Mouse (Mus musculus) MEL-GATA-1-ER (cell line): ENCODE measurements around the gene Mdm4.
A peak's percentile ranks its signal among the peaks of the same experiment; 100 is the strongest.
"Not testable (repeated sequence)": the region's sequence is repeated elsewhere in the genome, so short reads cannot be mapped to it uniquely, and the experiment has no call there.

Source experiments
- DNase-seq: peaks from one replicate; pipeline ENCODE4 v3.0.0-alpha.2; 2012; ENCODE audit warnings: low read depth; ENCODE audit errors: extremely low read depth

Mdm4 gene

DNA sequence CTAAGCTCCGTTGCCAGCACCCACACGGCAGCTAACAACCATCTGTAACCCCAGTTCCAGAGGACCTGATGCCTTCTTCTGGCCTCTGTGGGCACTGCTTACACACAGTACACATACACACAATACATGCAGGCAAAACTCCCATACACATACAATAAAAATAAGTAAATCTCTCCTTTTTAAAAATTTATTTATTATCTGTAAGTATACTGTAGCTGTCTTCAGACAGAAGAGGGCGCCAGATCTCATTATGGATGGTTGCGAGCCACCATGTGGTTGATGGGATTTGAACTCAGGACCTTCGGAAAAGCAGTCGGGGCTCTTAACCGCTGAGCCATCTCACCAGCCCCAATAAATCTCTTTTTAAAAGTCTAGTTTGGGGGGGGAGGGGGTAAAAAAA, 9.0 kb downstream of the Mdm4 start:
- no peak for DNase-seq

DNA sequence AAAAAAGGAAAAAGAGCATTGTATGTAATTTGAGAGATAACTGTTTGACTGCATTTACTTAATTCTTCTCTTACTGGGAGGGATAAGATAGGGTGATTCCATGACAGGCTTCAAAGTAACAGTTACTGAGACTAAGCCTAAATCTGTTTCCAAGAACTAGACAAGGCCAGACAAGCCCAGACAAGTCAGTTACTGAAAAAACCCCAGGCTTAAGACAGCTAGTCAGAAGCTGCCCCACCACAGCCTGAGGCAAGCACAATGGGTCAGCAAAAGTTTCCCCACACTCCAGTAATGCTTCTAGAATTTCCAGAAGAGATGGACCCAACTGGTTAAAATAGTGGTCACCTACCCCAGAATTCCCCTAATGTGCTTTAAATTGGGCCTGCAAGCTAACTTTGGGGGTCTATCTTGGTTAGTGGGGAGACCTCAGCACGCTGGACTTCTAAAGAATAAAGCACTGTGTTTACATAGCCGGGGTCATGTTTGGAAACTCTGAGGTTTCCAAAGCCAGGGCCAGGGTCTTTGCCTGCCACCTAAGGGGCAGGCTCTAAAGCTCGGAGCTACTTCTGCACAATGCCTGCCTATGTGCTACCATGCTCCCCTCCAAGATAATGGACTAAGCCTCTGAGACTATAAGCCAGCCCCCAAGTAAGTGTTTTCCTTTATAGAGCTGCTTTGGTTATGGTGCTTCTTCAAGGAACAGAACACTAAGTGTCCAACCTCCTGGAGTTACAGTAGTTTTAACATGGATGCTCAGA, 10.0 kb downstream of the Mdm4 start:
- DNase-seq = peak; percentile 27

DNA sequence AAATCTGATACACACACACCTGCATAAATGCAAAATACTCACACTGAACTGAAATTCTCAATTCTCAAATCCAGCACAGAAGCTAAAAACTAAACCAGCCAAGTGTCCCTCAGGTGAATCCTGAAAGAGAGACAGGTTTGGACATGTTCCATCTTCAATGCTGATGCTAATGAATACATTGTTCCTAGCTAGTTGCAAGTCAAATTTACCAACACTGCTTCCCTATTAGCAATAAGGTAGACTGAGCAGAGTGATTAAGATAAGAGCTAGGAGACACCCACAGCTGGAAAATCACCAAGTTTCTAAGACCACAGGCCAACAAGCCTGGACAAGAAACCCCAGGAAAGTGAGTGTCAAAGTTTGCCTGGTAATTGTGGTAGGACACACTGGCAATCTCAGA, 11.0 kb downstream of the Mdm4 start:
- peak; percentile 30 for DNase-seq

DNA sequence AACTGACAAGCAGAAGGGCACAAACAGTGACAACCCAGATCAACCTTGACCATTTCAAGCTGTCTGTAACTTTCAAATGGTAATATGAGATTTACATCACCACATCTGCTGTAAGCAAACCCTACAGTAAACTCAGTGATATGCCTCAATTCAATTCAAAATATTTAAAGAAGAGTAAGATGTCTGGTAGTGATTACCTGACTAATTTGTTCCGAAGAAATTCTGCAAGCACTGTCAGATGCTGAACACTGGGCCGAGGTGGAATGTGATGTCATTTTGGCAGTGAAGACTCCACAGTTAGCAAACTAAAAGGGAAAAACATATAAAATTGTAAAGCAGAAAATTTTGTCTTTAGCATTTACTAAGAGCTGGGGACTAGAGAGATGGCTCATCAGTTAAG, 11.8 kb downstream of the Mdm4 start:
- no peak for DNase-seq

DNA sequence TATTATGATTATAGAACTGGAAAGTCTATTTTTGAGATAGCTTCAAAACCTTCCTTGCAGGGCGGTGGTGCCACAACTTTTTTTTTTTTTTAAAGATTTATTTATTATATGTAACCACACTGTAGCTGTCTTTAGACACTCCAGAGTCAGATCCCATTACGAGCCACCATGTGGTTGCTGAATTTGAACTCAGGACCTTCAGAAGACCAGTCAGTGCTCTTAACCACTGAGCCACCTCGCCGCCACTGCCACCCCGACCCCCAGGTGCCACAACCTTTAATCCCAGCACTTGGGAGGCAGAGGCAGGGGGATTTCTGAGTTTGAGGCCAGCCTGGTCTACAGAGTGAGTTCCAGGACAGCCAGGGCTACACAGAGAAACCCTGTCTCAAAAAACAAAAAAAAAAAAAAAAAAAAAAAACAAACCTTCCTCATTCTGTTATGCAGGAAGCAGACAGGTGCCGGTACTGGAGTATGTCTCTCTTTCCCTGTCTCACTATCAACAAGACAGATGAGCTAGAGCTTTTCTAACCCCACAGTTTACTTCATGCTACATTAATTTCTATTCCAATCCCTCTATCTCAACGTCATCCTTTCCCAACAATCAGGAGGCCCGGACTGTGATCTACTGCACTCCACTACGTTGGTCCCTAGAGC, 13.5 kb downstream of the Mdm4 start:
- DNase-seq = no peak

DNA sequence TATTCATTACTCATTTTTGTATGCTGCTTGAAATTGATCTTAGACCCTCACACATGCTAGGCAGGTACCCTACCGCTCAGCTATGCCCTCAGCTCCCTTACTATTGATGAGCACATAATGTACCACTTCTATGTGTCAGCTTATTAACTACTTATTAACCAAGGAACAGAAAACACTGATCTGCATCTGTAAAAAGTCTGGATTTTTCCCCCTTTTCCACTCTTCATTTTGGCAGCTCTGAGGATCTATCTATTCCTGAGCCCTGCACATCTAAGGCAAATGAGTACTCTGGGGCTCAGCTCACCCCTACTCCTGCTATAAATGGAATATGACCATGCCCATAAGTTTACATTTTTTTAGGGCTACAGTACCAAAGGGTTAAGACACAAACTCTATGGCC, 16.2 kb downstream of the Mdm4 start:
- no peak for DNase-seq

DNA sequence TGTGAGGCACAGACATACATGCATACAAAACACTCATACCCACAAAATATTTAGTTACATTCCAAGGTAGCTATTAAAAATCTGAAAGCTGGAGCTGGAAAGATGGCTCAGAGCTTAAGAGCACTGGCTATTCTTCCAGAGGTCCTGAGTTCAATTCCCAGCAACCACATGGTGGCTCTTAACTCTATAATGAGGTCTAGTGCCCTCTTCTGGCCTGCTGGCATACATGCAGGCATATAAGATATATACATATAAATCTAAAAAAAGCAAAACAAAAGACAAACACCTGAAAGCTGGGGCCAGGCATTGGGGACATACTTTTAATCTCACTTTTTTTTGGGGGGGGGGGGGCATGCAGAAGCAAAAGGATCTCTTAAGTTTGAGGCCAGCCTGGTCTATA, 17.0 kb downstream of the Mdm4 start:
- no peak for DNase-seq

DNA sequence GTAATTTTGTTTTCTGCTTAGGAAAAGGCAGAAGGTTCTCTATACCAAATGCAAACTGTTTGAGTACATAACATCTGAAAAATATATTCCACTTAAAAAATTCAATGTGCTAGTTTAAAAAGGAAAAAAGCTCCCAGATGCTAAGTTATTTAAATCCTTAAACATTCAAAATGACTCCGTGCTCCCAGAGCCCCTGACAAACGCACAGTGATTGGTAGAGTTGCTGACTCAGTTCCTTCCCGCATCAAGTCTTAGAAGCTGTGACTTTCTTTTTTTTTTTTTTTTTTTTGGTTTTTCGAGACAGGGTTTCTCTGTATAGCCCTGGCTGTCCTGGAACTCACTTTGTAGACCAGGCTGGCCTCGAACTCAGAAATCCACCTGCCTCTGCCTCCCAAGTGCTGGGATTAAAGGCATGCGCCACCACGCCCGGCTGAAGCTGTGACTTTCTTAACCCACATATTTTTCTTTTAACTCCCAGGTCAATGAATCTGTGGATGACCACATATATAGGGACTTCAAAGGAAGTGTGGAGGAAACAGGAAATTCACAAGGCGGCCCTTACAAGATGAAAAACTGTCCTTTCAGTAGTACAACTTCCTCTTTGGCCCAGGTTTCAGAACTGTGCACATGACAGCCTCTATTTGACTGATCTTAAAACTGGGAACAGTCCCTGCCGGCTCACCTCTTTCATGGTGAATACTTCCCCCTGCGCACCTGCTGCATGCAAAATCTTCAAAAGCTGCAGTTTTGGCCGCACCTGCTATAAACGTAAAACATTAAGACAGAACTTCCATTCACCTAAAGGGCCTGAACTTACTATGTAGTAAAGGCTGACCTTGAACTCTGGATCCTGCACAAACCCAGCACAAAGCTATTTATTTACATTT, 18.2 kb downstream of the Mdm4 start:
- DNase-seq = no peak

DNA sequence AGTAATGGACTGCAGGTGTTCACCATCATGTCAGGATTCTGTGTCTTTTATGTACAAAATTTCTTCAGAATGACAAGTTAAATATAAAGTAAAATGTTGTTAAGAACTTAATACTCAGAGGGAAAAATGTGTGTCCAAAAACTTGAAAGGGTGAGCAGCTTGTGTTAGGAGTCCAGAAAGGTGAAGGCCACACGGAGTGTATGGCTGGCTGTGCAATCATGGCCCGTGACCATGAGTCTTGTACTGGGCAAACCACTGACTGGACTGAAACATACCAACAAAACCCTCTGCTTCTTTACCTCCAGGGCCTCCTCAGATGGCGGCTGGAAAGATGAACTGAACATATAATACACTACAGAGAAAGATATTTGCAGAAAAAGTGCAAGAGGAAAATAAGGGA, 23.8 kb downstream of the Mdm4 start:
- DNase-seq = no peak

DNA sequence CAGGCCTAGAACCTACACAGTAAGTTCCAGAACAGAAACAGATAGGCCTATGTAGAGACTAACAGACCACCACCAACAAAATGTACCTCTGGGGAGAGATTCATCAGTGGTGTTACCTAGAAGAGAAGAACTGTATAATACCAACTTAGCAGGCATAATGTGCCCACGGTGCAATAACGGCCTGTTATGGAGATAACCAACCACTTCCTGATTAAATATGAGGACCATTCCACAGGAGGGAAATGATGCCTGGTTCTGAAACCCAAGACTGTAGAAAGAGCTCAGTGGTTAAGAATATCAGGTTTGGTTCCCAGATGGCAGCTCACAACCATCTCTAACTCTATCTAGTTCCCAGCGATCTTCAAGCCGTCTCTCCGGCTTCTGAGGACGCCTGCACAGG, 30.0 kb downstream of the Mdm4 start:
- peak; percentile 33 for DNase-seq

DNA sequence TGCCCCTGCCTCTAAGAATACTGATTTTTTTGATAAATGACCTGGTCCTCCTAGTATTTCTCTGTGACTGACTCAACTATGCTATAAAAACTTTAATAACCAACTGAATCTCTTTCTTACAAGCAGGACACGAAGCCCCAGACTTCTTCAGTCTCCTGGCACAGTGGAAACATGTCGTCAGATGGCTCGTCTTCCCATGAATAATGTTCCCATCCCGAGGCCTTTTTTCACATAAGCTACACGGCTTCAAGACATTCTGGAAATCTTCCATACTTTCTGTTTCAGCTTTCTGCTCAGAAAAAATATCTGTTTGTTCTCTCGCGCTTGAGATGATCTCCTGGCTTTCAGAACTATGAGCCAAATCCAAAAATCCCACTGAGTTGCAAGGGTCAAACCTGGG, 38.8 kb downstream of the Mdm4 start:
- DNase-seq = no peak

DNA sequence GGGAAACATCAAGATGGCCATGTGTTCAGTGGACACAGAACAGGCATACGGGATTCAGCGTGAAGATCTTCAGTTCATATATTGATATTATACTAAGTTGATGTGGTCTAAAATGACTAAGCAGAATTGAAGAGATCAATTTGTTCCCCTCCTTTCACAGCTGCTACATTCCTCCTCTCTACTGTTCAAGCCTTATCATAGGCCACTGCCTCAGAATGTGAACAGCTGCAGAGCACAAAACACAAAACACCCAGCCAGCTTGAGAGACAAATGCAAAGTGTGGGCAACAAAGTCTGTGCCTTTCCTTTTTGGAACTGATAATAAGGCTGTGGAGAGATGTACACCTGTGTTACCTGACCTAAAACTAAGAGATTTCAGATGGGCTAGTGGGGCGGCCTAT, 39.6 kb downstream of the Mdm4 start:
- no peak for DNase-seq

DNA sequence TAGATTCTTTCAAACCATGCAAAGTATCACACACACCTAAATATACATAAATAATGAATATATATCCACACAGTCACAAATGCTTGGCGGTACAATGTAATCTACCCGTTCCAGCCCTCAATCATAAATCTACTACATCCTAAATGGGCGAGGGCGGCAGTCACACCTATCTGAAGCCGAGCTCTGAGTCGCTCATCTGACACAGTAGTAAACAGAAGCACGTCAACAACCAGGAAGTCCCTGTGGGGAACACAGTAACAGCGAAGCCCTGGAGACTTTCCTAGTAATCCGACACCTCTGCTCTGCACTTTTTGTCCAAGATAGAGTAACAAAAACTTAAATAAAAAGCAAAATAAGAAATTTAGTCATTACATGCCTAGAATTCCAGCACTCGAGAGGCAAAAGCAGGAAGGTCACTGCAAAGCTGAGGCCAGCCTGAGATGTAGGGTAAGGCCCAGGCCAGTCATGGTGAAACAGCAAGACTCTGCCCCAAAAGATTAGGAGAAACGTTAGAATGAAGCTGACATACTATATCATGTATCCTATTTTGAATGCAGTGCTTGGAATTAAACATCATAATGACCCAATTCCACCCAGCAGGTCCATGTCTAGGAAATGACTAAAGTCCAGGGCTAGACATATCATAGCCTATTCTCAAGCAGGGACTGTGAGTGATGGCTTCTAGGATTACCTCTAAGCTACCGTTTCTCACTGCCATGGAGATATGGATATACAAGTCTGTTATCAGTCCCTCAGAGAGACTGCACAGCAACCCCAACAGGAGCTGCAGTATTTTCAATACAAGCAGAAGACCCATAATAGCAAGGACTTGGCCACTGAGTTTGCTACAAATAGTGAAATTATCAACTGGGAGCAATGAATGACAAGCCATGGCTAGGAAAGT, 41.6 kb downstream of the Mdm4 start:
- DNase-seq = not testable (repeated sequence)

DNA sequence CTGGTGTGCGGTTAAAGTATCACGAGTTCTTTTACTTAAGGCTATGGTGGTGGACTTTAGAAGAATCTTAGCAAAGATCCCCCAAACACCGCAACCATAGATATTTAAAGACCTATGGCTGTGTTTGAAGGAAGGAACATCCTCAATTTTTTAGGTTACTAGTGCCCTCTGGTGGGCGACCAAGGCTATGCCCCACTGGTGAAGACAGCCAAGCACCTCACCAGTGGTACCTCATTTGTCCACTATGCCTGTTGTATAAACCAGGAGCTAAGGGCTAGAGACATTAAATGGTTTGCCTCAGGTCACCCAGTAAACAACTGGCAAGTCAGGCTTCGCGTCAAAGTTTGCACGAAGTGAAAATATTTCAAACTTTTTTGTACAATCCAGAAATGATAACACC, 47.6 kb downstream of the Mdm4 start:
- peak; percentile 41 for DNase-seq

DNA sequence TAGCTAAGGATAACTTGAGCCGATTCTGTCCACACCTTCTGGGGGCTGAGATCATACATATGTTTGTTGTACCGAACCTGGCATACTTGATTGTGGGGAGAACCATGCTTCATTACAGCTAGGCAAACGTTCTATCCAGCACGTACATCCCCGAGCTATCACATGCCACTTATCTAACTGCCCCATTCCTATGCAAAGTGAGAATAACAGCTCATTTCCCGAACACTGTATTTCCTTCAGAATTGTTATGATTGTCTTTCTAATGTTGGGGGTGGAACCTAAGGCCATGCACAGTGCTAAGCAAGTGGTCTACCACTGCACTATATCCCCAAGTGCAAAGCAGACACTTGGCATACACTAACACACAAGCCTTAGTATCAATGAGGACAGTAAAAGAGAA, 49.1 kb downstream of the Mdm4 start:
- DNase-seq = no peak

DNA sequence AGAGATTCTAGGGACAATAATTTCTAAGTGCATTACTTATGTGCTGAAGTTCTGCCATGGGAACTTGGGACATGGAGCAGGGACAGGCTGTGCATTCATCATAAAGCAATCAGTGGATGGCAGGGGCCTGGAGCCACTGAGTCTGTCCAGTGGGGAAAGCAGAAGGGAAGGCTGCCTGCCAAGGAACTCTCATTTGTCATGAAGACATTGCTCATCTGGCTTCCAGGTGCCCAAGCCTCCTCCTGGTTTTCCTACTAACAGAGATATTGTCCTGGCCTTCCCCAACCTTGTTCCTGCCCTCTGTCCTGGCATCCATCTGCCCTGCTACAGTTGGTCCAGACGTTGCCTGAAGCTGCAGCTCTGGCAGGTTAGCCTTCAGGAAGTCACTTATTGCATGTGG, 53.0 kb downstream of the Mdm4 start:
- DNase-seq = no peak

DNA sequence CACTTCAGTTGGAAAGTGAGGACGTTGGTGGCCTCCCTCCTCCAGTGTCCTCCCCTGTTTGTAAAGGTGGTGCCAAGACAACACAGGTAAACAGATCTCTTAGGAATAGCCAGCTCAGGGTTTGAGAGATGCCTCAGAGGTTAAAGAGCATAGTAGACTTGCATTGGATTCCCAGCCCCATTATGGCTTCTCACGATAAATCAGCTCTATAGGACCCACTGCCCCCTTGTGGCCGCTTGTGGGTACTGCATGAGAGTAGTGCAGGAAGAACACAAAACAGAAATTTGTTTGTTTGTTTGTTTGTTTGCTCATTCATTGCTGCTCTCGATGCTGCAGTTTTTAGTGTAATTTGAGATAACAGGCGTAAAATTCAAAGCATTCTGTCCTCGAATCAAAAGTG, 61.7 kb downstream of the Mdm4 start:
- DNase-seq = peak; percentile 6

DNA sequence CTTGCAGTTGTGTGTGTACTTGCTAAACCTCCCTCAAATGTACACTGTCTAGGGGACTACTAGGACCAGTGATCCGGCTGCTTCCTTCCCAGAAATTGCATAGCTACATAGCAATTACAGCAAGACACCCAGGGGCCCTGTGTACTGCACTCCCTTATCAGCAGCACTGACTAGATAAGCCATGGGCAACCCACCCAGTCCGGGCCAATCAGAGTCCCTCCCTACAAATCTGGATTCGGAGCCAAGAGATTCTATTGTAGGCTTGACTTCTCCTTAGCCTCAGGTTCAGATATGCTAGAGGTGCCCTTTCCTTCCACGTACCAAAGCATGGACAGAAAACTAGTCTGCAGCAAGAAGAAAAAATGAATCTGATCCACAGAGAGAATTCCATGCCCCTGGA, 65.7 kb downstream of the Mdm4 start:
- DNase-seq = no peak

DNA sequence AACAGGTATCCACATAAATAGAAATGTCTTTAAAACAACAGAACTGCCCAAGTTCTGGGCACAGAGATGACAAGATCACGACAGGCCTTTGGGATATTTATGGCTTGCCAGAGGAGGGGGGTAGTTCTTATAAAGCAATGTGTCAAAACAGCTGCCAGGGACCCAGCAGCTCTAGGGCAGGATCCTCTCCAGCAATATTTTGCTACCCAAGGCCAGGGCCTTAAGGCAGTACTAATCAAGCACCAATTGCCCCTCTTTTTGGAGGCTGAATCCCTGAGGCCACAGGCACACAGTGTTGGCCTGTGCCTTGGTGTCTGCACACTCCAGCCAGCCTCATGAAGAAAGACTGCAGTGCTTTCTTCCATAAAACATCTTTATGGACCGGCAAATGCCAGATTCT, 66.3 kb downstream of the Mdm4 start:
- DNase-seq = no peak

DNA sequence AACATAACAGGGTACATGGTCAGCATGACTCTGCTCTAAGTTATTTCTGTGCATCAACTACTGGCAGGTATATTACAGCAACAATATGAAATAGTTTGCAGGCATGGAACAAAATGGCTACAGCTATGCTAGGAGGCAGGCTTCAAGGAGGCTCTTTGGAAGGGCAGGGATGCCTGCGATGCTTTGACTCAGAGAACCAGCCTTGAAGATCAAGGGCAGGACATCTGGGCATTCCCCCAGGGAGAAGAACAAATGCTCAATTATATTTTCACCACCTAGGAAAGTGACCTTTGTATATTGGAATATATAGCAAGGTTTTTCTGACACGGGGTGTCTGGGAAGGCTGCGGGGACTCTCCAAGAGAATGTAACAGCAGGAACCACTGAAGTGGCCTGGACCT, 68.6 kb downstream of the Mdm4 start:
- DNase-seq = no peak

DNA sequence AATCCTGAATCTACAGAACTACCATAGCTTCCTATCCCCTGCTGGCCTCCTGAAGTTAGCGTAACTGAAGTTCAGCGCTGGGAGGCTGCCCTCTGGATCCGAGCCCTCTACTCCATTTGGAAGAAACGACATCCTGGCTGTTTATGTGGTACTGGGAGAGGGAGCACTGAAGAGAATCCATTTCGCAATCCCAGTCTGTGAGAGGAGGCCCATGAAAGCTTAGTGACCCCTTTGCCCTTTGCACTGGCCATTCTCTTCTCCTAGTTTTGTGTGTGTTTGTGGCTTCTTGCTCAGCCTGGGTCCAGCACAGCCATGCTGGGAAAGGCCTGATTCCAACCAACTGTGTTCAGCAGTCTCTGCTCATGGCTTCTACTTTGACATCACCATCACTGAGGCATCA, 73.6 kb downstream of the Mdm4 start:
- DNase-seq = no peak
